In genomic region chr10:120957486-120957885, GRCm38 (mm10) we compare ENCODE assay signal across 21 mouse cellular contexts. TPM values are rescaled to one million over a fixed set of nuclear protein-coding genes. Genes with fewer than 3 reads are reported as not detected.
DNase-seq lines count a peak whose midpoint lies in the region; ATAC-seq and TF ChIP-seq lines count a peak whose summit lies in the region.
"Had no signal": no experiment of that assay in that cellular context is flagged by ENCODE, and none has a peak within 500 bp of the region (broad histone marks: within the 10 kb centered on the region; RNA-seq: fewer than 3 reads in every experiment).

No protein-coding gene starts in this region.

- TF ChIP-seq EP300 in MEL (IDR thresholded peaks at IDR 0.05; ENCODE audit: low read depth in 1 of 2, low read length in 2 of 2): no peak
- TF ChIP-seq EP300 in liver, embryonic 14.5 days (IDR thresholded peaks at IDR 0.05; ENCODE audit: low read depth): no peak

- no peak overlapping the region for H3K4me3 ChIP-seq in limb, embryonic 12.5 days (replicated peaks)
- no peak overlapping the region for H3K4me3 ChIP-seq in limb, embryonic 10.5 days
- H3K4me3 ChIP-seq in MEL (ENCODE audit: control insufficient read depth in 1 of 2, insufficient read depth in 1 of 2, low read depth in 2 of 2, low read length in 2 of 2): peak overlapping the region in 1 of 2 experiments; percentile 43; a peak in 1 of 4 replicates
- H3K4me3 ChIP-seq in liver, embryonic 14.5 days (ENCODE audit: insufficient read depth in 1 of 2, low read depth in 2 of 2, low read length in 2 of 2): no peak overlapping the region
- no peak overlapping the region for H3K4me3 ChIP-seq in myocyte
- H3K4me3 ChIP-seq: embryonic facial prominence, embryonic 15.5 days; forebrain, embryonic 12.5 days; heart, embryonic 10.5 days; hindbrain, embryonic 10.5 days had no signal

- no peak for DNase-seq in limb, embryonic 10.5 days (ENCODE audit: low spot score)
- no peak for DNase-seq in MEL (ENCODE audit: low read depth, low spot score)
- DNase-seq in liver, embryonic 14.5 days (ENCODE audit: low read depth in 3 of 3, low spot score in 3 of 3): no peak
- DNase-seq in thymus, postnatal 14 days: no peak
- DNase-seq in thymus, postnatal 4 days: no peak
- DNase-seq: adrenal gland, postnatal 10 days; cerebellum, adult 11 months; cerebellum, adult 8-10 months; cerebellum, postnatal 14 days; embryo, embryonic 11 days; gastrocnemius, postnatal 10 days; heart, adult 18-20 months had no signal

- ATAC-seq in limb, embryonic 12.5 days (ENCODE audit: insufficient number of reproducible peaks, insufficient read depth, low FRiP score, low TSS enrichment, low read depth): no peak
- no peak for ATAC-seq in liver, embryonic 14.5 days (ENCODE audit: insufficient read depth)
- ATAC-seq: forebrain, embryonic 16.5 days had no signal

- no peak overlapping the region for H3K9ac ChIP-seq in limb, embryonic 12.5 days (replicated peaks)
- H3K9ac ChIP-seq in MEL (ENCODE audit: control insufficient read depth, low read depth, low read length, poor library complexity, severe bottlenecking): no peak overlapping the region
- H3K9ac ChIP-seq in liver, embryonic 14.5 days (replicated peaks): no peak overlapping the region; the same call in 1 of the 2 replicates
- H3K9ac ChIP-seq: embryonic facial prominence, embryonic 15.5 days; forebrain, embryonic 12.5 days; hindbrain, embryonic 14.5 days had no signal

- no peak overlapping the region for H3ac ChIP-seq in myocyte (ENCODE audit: control insufficient read depth, insufficient read length)

- no peak for TF ChIP-seq RAD21 in MEL (IDR thresholded peaks at IDR 0.05; ENCODE audit: low read depth, low read length)

- TF ChIP-seq CTCF in MEL (IDR thresholded peaks at IDR 0.05 in 2 of 3, conservative IDR thresholded peaks at IDR 0.05 in 1 of 3; ENCODE audit: control insufficient read depth in 1 of 3, insufficient read depth in 1 of 3, low read depth in 2 of 3, low read length in 3 of 3, poor library complexity in 1 of 3, severe bottlenecking in 1 of 3): no peak
- TF ChIP-seq CTCF in liver, embryonic 14.5 days (IDR thresholded peaks at IDR 0.05; ENCODE audit: low read depth): no peak

- H3K4me1 ChIP-seq in limb, embryonic 12.5 days (replicated peaks): peaks cover 37% of the 10 kb centered on the region
- peaks cover 25% of the 10 kb centered on the region for H3K4me1 ChIP-seq in limb, embryonic 10.5 days
- peaks cover 13 to 27% of the 10 kb centered on the region in 2 experiments for H3K4me1 ChIP-seq in MEL (ENCODE audit: control insufficient read depth in 1 of 2, insufficient read depth in 2 of 2, low read length in 2 of 2)
- H3K4me1 ChIP-seq in liver, embryonic 14.5 days (replicated peaks; ENCODE audit: control insufficient read depth in 2 of 2, insufficient read depth in 2 of 2, low read length in 1 of 2): peaks cover 15 to 26% of the 10 kb centered on the region in 2 experiments

- H3K36me3 ChIP-seq in limb, embryonic 12.5 days: peaks cover 16% of the 10 kb centered on the region; the same call in 1 of the 2 replicates
- H3K36me3 ChIP-seq in limb, embryonic 10.5 days: peaks cover 24% of the 10 kb centered on the region
- peaks cover 7 to 17% of the 10 kb centered on the region in 2 experiments for H3K36me3 ChIP-seq in MEL (ENCODE audit: control insufficient read depth in 1 of 2, insufficient read depth in 2 of 2, low read length in 2 of 2)
- H3K36me3 ChIP-seq in liver, embryonic 14.5 days (replicated peaks; ENCODE audit: control insufficient read depth, insufficient read depth, low read depth): no peaks in the 10 kb centered on the region
- peaks cover 8% of the 10 kb centered on the region for H3K36me3 ChIP-seq in myocyte (ENCODE audit: control insufficient read depth, insufficient read depth)

- TF ChIP-seq POLR2A in MEL (IDR thresholded peaks at IDR 0.05; ENCODE audit: control insufficient read depth in 1 of 2, insufficient read depth in 1 of 2, low read depth in 1 of 2, low read length in 2 of 2, poor library complexity in 1 of 2) (no peak), myocyte (IDR thresholded peaks at IDR 0.05; ENCODE audit: insufficient read length, low read depth) (no peak)

- WGBS in limb, embryonic 12.5 days: 93% methylated on average over 2 of the region's 2 CpGs
- WGBS in limb, embryonic 10.5 days: 92% methylated on average over 2 of the region's 2 CpGs
- WGBS in liver, embryonic 14.5 days (ENCODE audit: insufficient replicate concordance): 88% methylated on average over 2 of the region's 2 CpGs

- 0 out of 2 replicates have a peak overlapping the region, but pooled peaks have one; percentile 35 for H3K27ac ChIP-seq in limb, embryonic 12.5 days
- no peak overlapping the region for H3K27ac ChIP-seq in limb, embryonic 10.5 days
- peak overlapping the region; percentile 20; the same call in 1 of the 2 replicates for H3K27ac ChIP-seq in MEL (ENCODE audit: control insufficient read depth, low read depth, low read length)
- peak overlapping the region; percentile 65 for H3K27ac ChIP-seq in liver, embryonic 14.5 days
- H3K27ac ChIP-seq: embryonic facial prominence, embryonic 15.5 days; forebrain, embryonic 12.5 days; hindbrain, embryonic 10.5 days; hindbrain, embryonic 14.5 days had no signal

- H3K9me3 ChIP-seq in limb, embryonic 12.5 days: no peaks in the 10 kb centered on the region
- no peaks in the 10 kb centered on the region for H3K9me3 ChIP-seq in limb, embryonic 10.5 days (replicated peaks)
- H3K9me3 ChIP-seq in MEL (replicated peaks; ENCODE audit: insufficient read depth, low read length): no peaks in the 10 kb centered on the region
- no peaks in the 10 kb centered on the region for H3K9me3 ChIP-seq in liver, embryonic 14.5 days (ENCODE audit: control insufficient read depth, low read length)
- H3K9me3 ChIP-seq: embryonic facial prominence, embryonic 15.5 days; forebrain, embryonic 12.5 days; heart, embryonic 10.5 days; hindbrain, embryonic 10.5 days had no signal

- H3K27me3 ChIP-seq in limb, embryonic 12.5 days: no peaks in the 10 kb centered on the region
- H3K27me3 ChIP-seq in limb, embryonic 10.5 days (ENCODE audit: low read depth, poor library complexity, severe bottlenecking): no peaks in the 10 kb centered on the region
- H3K27me3 ChIP-seq in MEL (ENCODE audit: control insufficient read depth in 1 of 2, insufficient read depth in 2 of 2, low read length in 2 of 2) (no peaks in the 10 kb centered on the region), myocyte (ENCODE audit: control insufficient read depth, insufficient read depth, insufficient read length) (no peaks in the 10 kb centered on the region)
- no peaks in the 10 kb centered on the region for H3K27me3 ChIP-seq in liver, embryonic 14.5 days (ENCODE audit: control insufficient read depth, insufficient read depth, low read length)
- H3K27me3 ChIP-seq: CH12.LX; embryonic facial prominence, embryonic 15.5 days; forebrain, embryonic 12.5 days had no signal

- H3K79me2 ChIP-seq in MEL (ENCODE audit: control insufficient read depth, insufficient read depth, low read length, poor library complexity): peaks cover 47% of the 10 kb centered on the region
- peaks cover 96% of the 10 kb centered on the region for H3K79me2 ChIP-seq in myocyte (ENCODE audit: control insufficient read depth, insufficient read depth)

- H3K4me2 ChIP-seq in limb, embryonic 12.5 days: no peak overlapping the region
- H3K4me2 ChIP-seq in liver, embryonic 14.5 days (ENCODE audit: low read depth): peak overlapping the region; percentile 62
- no peak overlapping the region for H3K4me2 ChIP-seq in myocyte (ENCODE audit: low read depth)
- H3K4me2 ChIP-seq: embryonic facial prominence, embryonic 15.5 days; forebrain, embryonic 12.5 days; hindbrain, embryonic 14.5 days had no signal

TF ChIP-seq in MEL, 35 proteins besides CTCF, POLR2A, EP300 and RAD21 (continues in another document):
- no peak for TF ChIP-seq POLR2AphosphoS2 (IDR thresholded peaks at IDR 0.05; ENCODE audit: low read length)
- no peak for TF ChIP-seq ZKSCAN1 (IDR thresholded peaks at IDR 0.05; ENCODE audit: low read depth, low read length)
- TF ChIP-seq NRF1 (IDR thresholded peaks at IDR 0.05; ENCODE audit: insufficient read depth, low read depth, low read length, poor library complexity, severe bottlenecking): no peak
- no peak for TF ChIP-seq ELF1 (IDR thresholded peaks at IDR 0.05; ENCODE audit: low read depth, low read length)
- TF ChIP-seq ZC3H11A (IDR thresholded peaks at IDR 0.05; ENCODE audit: low read depth, low read length): no peak
- TF ChIP-seq USF2 (IDR thresholded peaks at IDR 0.05; ENCODE audit: borderline replicate concordance in 1 of 2, insufficient read depth in 1 of 2, low read depth in 1 of 2, low read length in 2 of 2): no peak

TF ChIP-seq in myocyte, 11 proteins besides CTCF, POLR2A, EP300 and RAD21 (continues in another document):
- no peak for TF ChIP-seq REST (IDR thresholded peaks at IDR 0.05; ENCODE audit: insufficient read depth, insufficient read length)
- TF ChIP-seq SRF (IDR thresholded peaks at IDR 0.05; ENCODE audit: control insufficient read depth, insufficient read length, low read depth): no peak
- TF ChIP-seq MYOD1 (IDR thresholded peaks at IDR 0.05; ENCODE audit: control insufficient read depth in 1 of 3, insufficient read length in 2 of 3, low read depth in 2 of 3): peak in 2 of 3 experiments; percentile 83 to 92
- TF ChIP-seq MAX (IDR thresholded peaks at IDR 0.05; ENCODE audit: low read depth): no peak
- no peak for TF ChIP-seq E2F4 (IDR thresholded peaks at IDR 0.05; ENCODE audit: insufficient read depth)
- peak; percentile 72 for TF ChIP-seq TCF12 (IDR thresholded peaks at IDR 0.05; ENCODE audit: insufficient read depth, poor library complexity, severe bottlenecking)

RNA-seq across cellular contexts. Expression of gene Lemd3, which starts 21.6 kb away (rescaled TPM):
- polyA plus RNA-seq in limb, embryonic 12.5 days (2016; fragmentation: Nextera tagmentation; extraction: Ambion mirVana): 5.5 and 6.0 TPM in 2 replicates
- polyA plus RNA-seq in limb, embryonic 10.5 days (2016; fragmentation: Nextera tagmentation; extraction: Ambion mirVana): 2.5 and 3.5 TPM in 2 replicates
- total RNA-seq in MEL (2012; rRNA removed): 10.8 and 11.3 TPM in 2 replicates
- 10 to 100 TPM in 1 of 2 experiments, not detected in 1; 11.5 TPM for polyA plus RNA-seq in MEL (2012; ENCODE audit: insufficient read depth in 1 of 2, insufficient read length in 2 of 2, low read depth in 1 of 2, low replicate concordance in 2 of 2, missing spikeins in 1 of 2)
- polyA plus RNA-seq in liver, embryonic 14.5 days (2012; rRNA removed): 1.9 and 2.9 TPM in 2 replicates
- polyA plus RNA-seq in liver, embryonic 14.5 days (2014; fragmentation: Nextera tagmentation; extraction: Ambion mirVana): 1.6 and 1.7 TPM in 2 replicates
- 4.2 TPM for polyA plus RNA-seq in myocyte (2012; fragmentation: generic; extraction: Trizol)

RNA-seq across cellular contexts. Expression of gene Msrb3, which starts 58.6 kb away (rescaled TPM):
- polyA plus RNA-seq in limb, embryonic 12.5 days (2016; fragmentation: Nextera tagmentation; extraction: Ambion mirVana): 8.6 and 9.6 TPM in 2 replicates
- polyA plus RNA-seq in limb, embryonic 10.5 days (2016; fragmentation: Nextera tagmentation; extraction: Ambion mirVana): 5.4 and 7.2 TPM in 2 replicates
- total RNA-seq in MEL (2012; rRNA removed): 0.13 and 0.15 TPM in 2 replicates
- under 1 TPM in 1 of 2 experiments, not detected in 1; 0.15 TPM for polyA plus RNA-seq in MEL (2012; ENCODE audit: insufficient read depth in 1 of 2, insufficient read length in 2 of 2, low read depth in 1 of 2, low replicate concordance in 2 of 2, missing spikeins in 1 of 2)
- polyA plus RNA-seq in liver, embryonic 14.5 days (2012; rRNA removed): 0.98 and 1.5 TPM in 2 replicates
- polyA plus RNA-seq in liver, embryonic 14.5 days (2014; fragmentation: Nextera tagmentation; extraction: Ambion mirVana): 0.40 and 0.60 TPM in 2 replicates
- 8.5 TPM for polyA plus RNA-seq in myocyte (2012; fragmentation: generic; extraction: Trizol)
- total RNA-seq: CH12.LX had no signal
